Mouse (Mus musculus) CH12.LX (cell line): Measurements from ENCODE around the gene Prkcsh. TPM values are rescaled to one million over a fixed set of nuclear protein-coding genes. Genes with fewer than 3 reads are reported as not detected.

ENCODE experiments used
- DNase-seq: peaks from one replicate; pipeline ENCODE4 v3.0.0-alpha.2; 2013; ENCODE audit errors: extremely low read depth
- H3K27ac ChIP-seq: 2 replicates; pipeline ENCODE4 v1.5.1; 2012; ENCODE audit warnings: low read depth, mild to moderate bottlenecking, control low read depth, moderate library complexity; ENCODE audit not compliant: insufficient read depth
- H3K27me3 ChIP-seq: replicated peaks from 2 replicates; pipeline ENCODE3; 2012; ENCODE audit warnings: inconsistent platforms
- H3K36me3 ChIP-seq, 2 experiments: replicated peaks in 1 of 2; 2 replicates each; pipeline versions ENCODE3 to v1.6.1; 2012; ENCODE audit warnings: inconsistent platforms in 1 of 2, low read length in 1 of 2, mild to moderate bottlenecking in 1 of 2, mixed read lengths in 1 of 2, moderate library complexity in 1 of 2; ENCODE audit not compliant: control insufficient read depth in 1 of 2, insufficient read depth in 1 of 2
- H3K4me1 ChIP-seq, 2 experiments: 2 replicates each; pipeline ENCODE4 v1.6.1; 2012; ENCODE audit warnings: inconsistent platforms in 1 of 2, moderate library complexity in 1 of 2; ENCODE audit not compliant: insufficient read depth in 2 of 2, control insufficient read depth in 1 of 2
- H3K4me2 ChIP-seq: 2 replicates; pipeline ENCODE4 v1.6.1; 2012; ENCODE audit warnings: low read depth, mild to moderate bottlenecking, control low read depth; ENCODE audit not compliant: poor library complexity, insufficient read depth, severe bottlenecking
- H3K4me3 ChIP-seq, 3 experiments: fragments of 150-350 bp in 1 of 3; sonication (generic) in 1 of 3; replicated peaks in 1 of 3; 2 replicates each; pipeline versions ENCODE3 to v1.5.1; 2011 to 2012; ENCODE audit warnings: low read depth in 2 of 3, low read length in 2 of 3, mild to moderate bottlenecking in 2 of 3, moderate library complexity in 2 of 3, control low read depth in 1 of 3, improper control_type of control experiment in 1 of 3, inconsistent platforms in 1 of 3, mixed read lengths in 1 of 3; ENCODE audit not compliant: poor library complexity in 1 of 3
- H3K79me2 ChIP-seq: replicated peaks from 2 replicates; pipeline ENCODE4 v1.6.1; 2012; ENCODE audit warnings: mild to moderate bottlenecking, moderate library complexity; ENCODE audit not compliant: control insufficient read depth, poor library complexity, insufficient read depth, severe bottlenecking; ENCODE audit errors: extremely low read depth
- H3K9ac ChIP-seq: 2 replicates; pipeline ENCODE4 v1.6.1; 2012; ENCODE audit warnings: low read depth, mild to moderate bottlenecking, control low read depth, moderate library complexity; ENCODE audit not compliant: insufficient read depth
- H3K9me3 ChIP-seq: replicated peaks from 2 replicates; pipeline ENCODE3; 2012; ENCODE audit warnings: low read length, inconsistent platforms, mixed read lengths
- CHD1 ChIP-seq: IDR thresholded peaks from 2 replicates; pipeline ENCODE4 v1.6.1; 2012; ENCODE audit warnings: low read depth, low read length, improper control_type of control experiment, inconsistent platforms
- HCFC1 ChIP-seq: IDR thresholded peaks from 2 replicates; pipeline ENCODE4 v1.6.1; 2012; ENCODE audit warnings: low read depth, mild to moderate bottlenecking, inconsistent platforms, low read length, improper control_type of control experiment
- JUN ChIP-seq: IDR thresholded peaks from 2 replicates; pipeline ENCODE4 v1.6.1; 2011; ENCODE audit warnings: low read depth, mild to moderate bottlenecking, low read length, improper control_type of control experiment, moderate library complexity; ENCODE audit not compliant: insufficient read depth
- JUND ChIP-seq: conservative IDR thresholded peaks from 2 replicates; pipeline ENCODE4 v1.6.1; 2011; ENCODE audit warnings: low read depth, low read length, improper control_type of control experiment
- KAT2A ChIP-seq: IDR thresholded peaks from 2 replicates; pipeline ENCODE4 v1.6.1; 2012; ENCODE audit warnings: low read length, improper control_type of control experiment, inconsistent platforms; ENCODE audit not compliant: insufficient replicate concordance
- MAZ ChIP-seq: IDR thresholded peaks from 2 replicates; pipeline ENCODE4 v1.6.1; 2012; ENCODE audit warnings: low read depth, mild to moderate bottlenecking, inconsistent platforms, low read length, improper control_type of control experiment, moderate library complexity
- MEF2A ChIP-seq: IDR thresholded peaks from 2 replicates; pipeline ENCODE4 v1.6.1; 2014; ENCODE audit warnings: low read depth, mild to moderate bottlenecking, inconsistent platforms, low read length, improper control_type of control experiment, borderline replicate concordance
- POLR2AphosphoS2 ChIP-seq: IDR thresholded peaks from 2 replicates; pipeline ENCODE4 v1.6.1; 2011; ENCODE audit warnings: low read depth, low read length, improper control_type of control experiment
- RAD21 ChIP-seq: IDR thresholded peaks from 2 replicates; pipeline ENCODE4 v1.6.1; 2011; ENCODE audit warnings: low read depth, mild to moderate bottlenecking, low read length, improper control_type of control experiment, moderate library complexity
- SIN3A ChIP-seq: IDR thresholded peaks from 2 replicates; pipeline ENCODE4 v1.6.1; 2012; ENCODE audit warnings: low read length, improper control_type of control experiment, inconsistent platforms
- SMC3 ChIP-seq: IDR thresholded peaks from 2 replicates; pipeline ENCODE4 v1.6.1; 2011; ENCODE audit warnings: low read depth, low read length, improper control_type of control experiment
- TCF12 ChIP-seq: IDR thresholded peaks from 2 replicates; pipeline ENCODE4 v1.6.1; 2014; ENCODE audit warnings: low read depth, mild to moderate bottlenecking, inconsistent platforms, low read length, improper control_type of control experiment
- USF1 ChIP-seq: IDR thresholded peaks from 2 replicates; pipeline ENCODE4 v1.6.1; 2014; ENCODE audit warnings: low read depth, mild to moderate bottlenecking, inconsistent platforms, low read length, improper control_type of control experiment
- ZC3H11A ChIP-seq: IDR thresholded peaks from 2 replicates; pipeline ENCODE4 v1.6.1; 2012; ENCODE audit warnings: low read depth, mild to moderate bottlenecking, inconsistent platforms, low read length, improper control_type of control experiment
- dilution Hi-C: fragments of 300-500 bp; cut with MboI; formaldehyde crosslinking; loops from 2 replicates; pipeline ENCODE4 v1.14.3; 2020; ENCODE audit warnings: low sequenced_read_pairs; ENCODE audit not compliant: extremely low pct_unique_long_range_greater_than_20kb, extremely low pct_ligation_motif_present
- in situ Hi-C: fragments of 300-500 bp; cut with MboI; formaldehyde crosslinking; loops from 3 replicates; pipeline ENCODE4 v1.14.3; 2019; ENCODE audit warnings: low sequenced_read_pairs, low pct_ligation_motif_present, low pct_unique_long_range_greater_than_20kb, mixed read lengths
- polyA plus RNA-seq: library from polyadenylated mRNA; unstranded; fragments of >175 nt; gene quantifications from 2 replicates; pipeline ENCODE4 v1.2.1, GENCODE M21; 2012; ENCODE audit warnings: low read depth; ENCODE audit not compliant: insufficient read length
- total RNA-seq, 2 experiments: library from RNA; depleted of rRNA; stranded (reverse); fragments of 300-350 nt in 1 of 2; fragments of >200 nt in 1 of 2; gene quantifications; 2 replicates each; pipeline ENCODE4 v1.2.3; 2012 to 2014

The Prkcsh gene
- total and polyA plus RNA-seq, 3 experiments: 72.1 to 160 (median 148) TPM

DNA sequence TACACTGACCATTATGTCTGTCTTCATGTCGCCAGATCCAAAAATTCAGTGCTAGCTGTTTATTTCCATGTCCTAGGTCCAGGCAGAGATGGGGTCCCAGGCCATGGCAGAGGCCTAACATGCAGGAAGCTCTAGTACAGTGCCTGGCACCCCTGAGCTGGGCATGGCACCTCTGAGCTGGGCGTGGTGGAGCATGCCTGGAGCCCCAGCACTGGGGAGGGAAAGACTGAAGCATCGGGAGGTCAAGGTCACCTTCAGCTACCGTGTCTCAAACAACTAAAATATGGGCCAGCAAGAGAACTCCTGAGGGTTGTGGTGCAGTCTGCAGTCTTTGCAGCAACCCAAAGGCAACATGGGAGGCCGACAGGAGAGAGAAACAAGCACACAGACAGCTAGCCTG lies 44.2 kb upstream of the Prkcsh start:
- H3K4me3 ChIP-seq: no peak overlapping the region
- H3K36me3 ChIP-seq: peaks cover 3% of the 10 kb centered on the region in 2 experiments
- no peaks in the 10 kb centered on the region for H3K9me3 ChIP-seq
- H3K4me1 ChIP-seq: peaks cover 11 to 17% of the 10 kb centered on the region in 2 experiments
- TF ChIP-seq CHD1 (no peak), RAD21 (no peak)
- no peak overlapping the region for H3K4me2 ChIP-seq
- dilution Hi-C loops (no loop called here), in situ Hi-C loops (no loop called here)
- DNase-seq: no peak
- 0 out of 2 replicates have a peak, but pooled peaks cover 3% of the 10 kb centered on the region for H3K79me2 ChIP-seq
- no peak overlapping the region for H3K27ac ChIP-seq
- peaks cover 33% of the 10 kb centered on the region for H3K27me3 ChIP-seq
- H3K9ac ChIP-seq: no peak overlapping the region

DNA sequence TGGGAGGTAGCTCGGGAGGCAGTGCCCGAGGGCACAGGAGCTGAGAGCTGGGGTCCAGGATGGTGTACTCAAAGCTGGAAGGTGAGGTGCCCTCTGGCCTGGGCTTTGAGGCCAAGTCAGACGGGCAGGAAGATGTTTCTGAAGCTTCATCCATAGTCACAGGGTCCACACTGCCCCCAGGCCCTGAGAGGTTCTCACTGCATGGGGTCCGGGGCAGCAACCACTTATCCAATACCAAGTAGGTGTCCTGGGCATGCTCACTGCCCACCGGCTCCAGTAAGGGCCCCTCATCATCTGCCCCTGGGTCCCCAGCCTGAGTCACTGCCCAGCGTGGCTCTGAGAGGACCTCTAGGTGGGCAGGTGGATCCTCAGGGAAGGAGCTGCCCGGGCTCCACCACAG lies 43.4 kb upstream of the Prkcsh start:
- Histone ChIP-seq H3K4me1 (peaks cover 11 to 17% of the 10 kb centered on the region in 2 experiments), H3K79me2 (0 out of 2 replicates have a peak, but pooled peaks cover 3% of the 10 kb centered on the region), H3K27me3 (peaks cover 40% of the 10 kb centered on the region), H3K36me3 (peaks cover 3% of the 10 kb centered on the region in 2 experiments), H3K9me3 (no peaks in the 10 kb centered on the region), H3K4me3 (no peak overlapping the region), H3K27ac (no peak overlapping the region), H3K9ac (no peak overlapping the region), H3K4me2 (no peak overlapping the region)
- dilution Hi-C loops (no loop called here), in situ Hi-C loops (no loop called here)
- no peak for TF ChIP-seq USF1
- TF ChIP-seq JUN: no peak
- TF ChIP-seq TCF12: no peak
- DNase-seq: no peak

DNA sequence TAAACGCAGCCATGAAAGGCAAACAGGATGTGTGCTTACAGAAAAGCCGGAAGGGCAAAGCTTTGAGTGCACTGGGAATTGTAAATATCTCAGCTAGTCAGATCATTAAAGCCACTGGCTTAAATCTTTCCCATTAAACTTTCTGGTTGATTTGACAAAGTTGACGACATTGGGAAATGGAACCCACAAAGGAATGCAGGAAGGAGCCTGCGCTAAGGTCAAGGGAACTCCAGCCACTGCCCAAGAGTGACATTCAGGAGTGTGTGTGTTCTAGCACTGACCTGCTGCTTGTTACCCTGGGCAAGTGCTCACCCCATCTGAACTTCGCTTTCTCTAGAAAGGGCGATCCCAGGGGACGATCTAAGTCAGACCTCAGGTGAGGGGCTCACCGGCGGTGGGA lies 42.5 kb upstream of the Prkcsh start:
- no peak for TF ChIP-seq MAZ
- TF ChIP-seq USF1: no peak
- no peak for TF ChIP-seq SIN3A
- TF ChIP-seq HCFC1: no peak
- TF ChIP-seq POLR2AphosphoS2: no peak
- TF ChIP-seq MEF2A: no peak
- TF ChIP-seq KAT2A: no peak
- no peak for TF ChIP-seq SMC3
- no peak for TF ChIP-seq ZC3H11A
- TF ChIP-seq JUND: no peak

More for the DNA sequence above, 42.5 kb upstream of the Prkcsh start:
- Histone ChIP-seq H3K36me3 (peaks cover 3% of the 10 kb centered on the region in 2 experiments), H3K9ac (no peak overlapping the region), H3K27me3 (peaks cover 40% of the 10 kb centered on the region), H3K27ac (no peak overlapping the region), H3K9me3 (no peaks in the 10 kb centered on the region), H3K79me2 (0 out of 2 replicates have a peak, but pooled peaks cover 3% of the 10 kb centered on the region), H3K4me3 (no peak overlapping the region), H3K4me1 (peaks cover 11 to 13% of the 10 kb centered on the region in 2 experiments), H3K4me2 (no peak overlapping the region)
- dilution Hi-C loops (no loop called here), in situ Hi-C loops (loop anchor here (5.0 kb wide), 1 partner anchor 42 kb away; the partner anchor contains the start of genes Ccdc151 and Prkcsh)
- DNase-seq: no peak
